Mouse (Mus musculus): ENCODE measurements at regions not wholly inside any gene's neighbourhood (a gene's known extent, or its start where the extent isn't known, plus 50 kb on each side); places are given as distances from the start of the nearest gene placed in this dataset.

GRCm38 (mm10) chr4:153542631-153543031 lies 60.0 kb upstream of the Ajap1 start:
- H3K27ac ChIP-seq (replicated peaks): no peak overlapping the region
- ATAC-seq (ENCODE audit: low FRiP score, low read depth): no peak
- peaks cover 28% of the 10 kb centered on the region for H3K4me1 ChIP-seq (replicated peaks)
- 79% methylated on average over 13 of the region's 13 CpGs for WGBS
- H3K9ac ChIP-seq: no peak overlapping the region
- no peaks in the 10 kb centered on the region for H3K36me3 ChIP-seq
- H3K4me3 ChIP-seq: no peak overlapping the region
- H3K27me3 ChIP-seq: no peaks in the 10 kb centered on the region
- H3K9me3 ChIP-seq: no peaks in the 10 kb centered on the region
- H3K4me2 ChIP-seq: no peak overlapping the region

DNA sequence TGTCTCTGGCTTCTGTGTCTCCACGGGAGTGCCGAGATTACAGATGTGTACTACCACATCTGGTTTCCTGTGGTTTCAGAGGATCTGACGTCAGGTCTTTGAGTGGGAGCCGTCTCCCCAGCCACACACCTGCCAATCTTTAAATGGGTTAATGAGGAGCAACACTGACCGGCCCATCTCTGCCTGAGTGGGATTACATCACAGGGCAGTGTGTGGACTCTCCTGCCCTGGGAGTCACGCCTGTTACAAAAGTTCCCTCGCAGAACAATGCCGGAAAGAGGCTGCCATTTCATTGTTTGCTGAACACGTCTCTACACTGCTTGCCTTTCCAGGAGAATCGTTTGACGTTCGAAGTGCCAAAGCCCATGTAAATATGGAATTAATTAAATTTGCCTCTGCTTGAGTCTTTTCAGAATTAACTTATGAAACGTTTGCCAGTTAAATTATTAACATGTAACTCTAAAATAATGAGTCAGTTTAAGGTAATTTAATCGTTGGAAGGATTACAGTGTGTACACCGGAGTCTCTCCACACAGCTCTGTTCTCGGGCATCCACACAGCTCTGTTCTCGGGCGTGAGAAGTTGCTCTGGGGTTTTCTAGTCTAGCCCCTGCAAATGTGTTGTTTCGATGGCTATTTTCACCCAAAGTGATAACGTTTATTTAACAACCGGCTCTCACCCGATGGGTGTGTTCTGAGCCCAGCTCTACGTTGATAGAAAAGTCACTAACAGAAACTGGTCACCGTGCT lies 61.5 kb upstream of the Ajap1 start:
- Histone ChIP-seq H3K4me2 (no peak overlapping the region), H3K9ac (no peak overlapping the region), H3K4me3 (no peak overlapping the region), H3K27me3 (no peaks in the 10 kb centered on the region), H3K36me3 (no peaks in the 10 kb centered on the region), H3K9me3 (no peaks in the 10 kb centered on the region), H3K27ac (replicated peaks) (no peak overlapping the region), H3K4me1 (replicated peaks) (peaks cover 38% of the 10 kb centered on the region)
- 38% methylated on average over 24 of the region's 24 CpGs for WGBS
- ATAC-seq (ENCODE audit: low FRiP score, low read depth): no peak

DNA sequence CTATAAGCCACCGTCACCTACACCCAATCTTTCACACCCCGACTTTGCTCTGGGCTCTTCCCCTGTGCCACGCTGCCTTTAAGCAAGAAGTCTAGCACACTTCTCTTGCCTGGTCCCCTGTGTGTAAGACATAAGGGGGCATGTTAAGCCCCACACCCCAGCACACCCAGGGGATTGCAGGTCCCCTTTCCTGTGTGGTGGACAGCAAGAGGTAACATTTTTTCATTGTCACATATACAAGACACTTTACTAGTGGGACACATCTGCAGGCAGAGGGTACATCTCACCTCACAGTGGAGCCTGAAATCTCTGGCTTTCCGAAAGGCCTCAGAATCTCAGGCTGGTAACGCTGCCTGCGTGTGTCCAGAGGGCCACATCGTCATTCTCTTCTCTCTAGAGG lies 64.1 kb upstream of the Ajap1 start:
- no peak for ATAC-seq (ENCODE audit: low FRiP score, low read depth)
- no peaks in the 10 kb centered on the region for H3K27me3 ChIP-seq
- no peak overlapping the region for H3K4me2 ChIP-seq
- H3K4me3 ChIP-seq: no peak overlapping the region
- H3K9me3 ChIP-seq: no peaks in the 10 kb centered on the region
- 76% methylated on average over 7 of the region's 7 CpGs for WGBS
- H3K27ac ChIP-seq (replicated peaks): 0 out of 2 replicates have a peak overlapping the region, but pooled peaks have one; percentile 3
- no peak overlapping the region for H3K9ac ChIP-seq
- peaks cover 38% of the 10 kb centered on the region for H3K4me1 ChIP-seq (replicated peaks)
- no peaks in the 10 kb centered on the region for H3K36me3 ChIP-seq

GRCm38 (mm10) chr4:153547111-153547510 lies 64.5 kb upstream of the Ajap1 start:
- no peak for ATAC-seq (ENCODE audit: low FRiP score, low read depth)
- H3K27ac ChIP-seq (replicated peaks): 0 out of 2 replicates have a peak overlapping the region, but pooled peaks have one; percentile 3
- 93% methylated on average over 5 of the region's 5 CpGs for WGBS
- H3K4me1 ChIP-seq (replicated peaks): peaks cover 38% of the 10 kb centered on the region
- no peak overlapping the region for H3K4me2 ChIP-seq
- no peaks in the 10 kb centered on the region for H3K9me3 ChIP-seq
- H3K27me3 ChIP-seq: no peaks in the 10 kb centered on the region
- H3K4me3 ChIP-seq: no peak overlapping the region
- no peak overlapping the region for H3K9ac ChIP-seq
- no peaks in the 10 kb centered on the region for H3K36me3 ChIP-seq

DNA sequence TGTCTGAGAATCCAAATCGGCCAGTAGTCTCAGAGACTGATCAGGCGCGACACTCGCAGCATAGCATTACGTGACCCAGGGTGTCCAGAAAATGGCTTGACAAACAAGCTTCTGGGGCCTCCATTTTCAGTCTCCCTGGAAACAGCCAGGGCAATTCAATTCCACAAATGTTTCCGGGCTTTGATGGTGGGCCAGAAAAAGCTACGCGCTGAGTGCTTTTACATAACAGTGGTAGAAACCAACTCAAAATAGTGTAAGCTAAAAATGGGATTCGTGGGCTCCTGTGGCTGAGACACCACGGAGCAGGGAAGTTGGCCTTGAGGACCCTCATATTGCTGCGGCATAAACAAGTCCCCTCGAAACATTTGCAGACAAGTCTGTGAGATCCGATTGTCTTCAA lies 65.3 kb upstream of the Ajap1 start:
- WGBS: 40% methylated on average over 13 of the region's 13 CpGs
- no peak overlapping the region for H3K4me2 ChIP-seq
- no peak for ATAC-seq (ENCODE audit: low FRiP score, low read depth)
- no peaks in the 10 kb centered on the region for H3K9me3 ChIP-seq
- H3K4me1 ChIP-seq (replicated peaks): peaks cover 38% of the 10 kb centered on the region
- no peak overlapping the region for H3K4me3 ChIP-seq
- no peaks in the 10 kb centered on the region for H3K27me3 ChIP-seq
- no peak overlapping the region for H3K9ac ChIP-seq
- no peaks in the 10 kb centered on the region for H3K36me3 ChIP-seq
- no peak overlapping the region for H3K27ac ChIP-seq (replicated peaks)

DNA sequence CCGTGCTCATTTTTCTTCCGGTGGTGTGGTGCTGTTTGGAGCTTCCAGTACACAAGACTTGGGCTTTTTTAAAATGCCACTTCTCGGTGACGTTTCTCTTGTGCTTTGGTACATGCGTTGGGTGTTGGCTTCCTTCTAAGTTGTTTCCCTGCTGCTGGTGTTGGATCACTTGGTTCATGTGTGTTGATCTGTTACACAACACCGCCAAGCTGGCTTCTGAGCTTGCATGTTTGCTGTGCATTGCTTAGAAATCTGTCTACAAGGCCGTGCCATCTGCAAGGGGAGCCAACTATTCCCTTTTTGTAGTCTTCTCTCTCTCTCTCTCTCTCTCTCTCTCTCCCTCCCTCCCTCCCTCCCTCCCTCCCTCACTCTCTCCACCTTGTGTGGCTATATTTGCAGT lies 68.7 kb upstream of the Ajap1 start:
- no peaks in the 10 kb centered on the region for H3K9me3 ChIP-seq
- peaks cover 2% of the 10 kb centered on the region; the same call in 1 of the 2 replicates for H3K27me3 ChIP-seq
- H3K4me1 ChIP-seq (replicated peaks): peaks cover 16% of the 10 kb centered on the region; the same call in 1 of the 2 replicates
- H3K4me3 ChIP-seq: no peak overlapping the region
- H3K27ac ChIP-seq (replicated peaks): no peak overlapping the region
- H3K36me3 ChIP-seq: no peaks in the 10 kb centered on the region
- H3K9ac ChIP-seq: no peak overlapping the region
- H3K4me2 ChIP-seq: no peak overlapping the region
- no peak for ATAC-seq (ENCODE audit: low FRiP score, low read depth)
- WGBS: 91% methylated on average over 7 of the region's 7 CpGs

GRCm38 (mm10) chr4:153552483-153552882 lies 69.9 kb upstream of the Ajap1 start:
- Histone ChIP-seq H3K9ac (no peak overlapping the region), H3K36me3 (no peaks in the 10 kb centered on the region), H3K9me3 (no peaks in the 10 kb centered on the region), H3K27me3 (peaks cover 2% of the 10 kb centered on the region; the same call in 1 of the 2 replicates), H3K27ac (replicated peaks) (no peak overlapping the region), H3K4me2 (no peak overlapping the region), H3K4me1 (replicated peaks) (peaks cover 11% of the 10 kb centered on the region; the same call in 1 of the 2 replicates), H3K4me3 (no peak overlapping the region)
- ATAC-seq (ENCODE audit: low FRiP score, low read depth): no peak
- WGBS: 45% methylated on average over 4 of the region's 4 CpGs

- Histone ChIP-seq H3K9me3 (no peaks in the 10 kb centered on the region), H3K9ac (no peak overlapping the region), H3K4me3 (no peak overlapping the region), H3K27me3 (peaks cover 2% of the 10 kb centered on the region; the same call in 1 of the 2 replicates), H3K36me3 (no peaks in the 10 kb centered on the region), H3K4me1 (replicated peaks) (peaks cover 6% of the 10 kb centered on the region), H3K27ac (replicated peaks) (no peak overlapping the region), H3K4me2 (no peak overlapping the region)
- 76% methylated on average over 19 of the region's 19 CpGs for WGBS
- ATAC-seq (ENCODE audit: low FRiP score, low read depth): no peak
These were observed 75.4 kb upstream of the Ajap1 start for GRCm38 (mm10) chr4:153557812-153558608.

- Histone ChIP-seq H3K27me3 (peaks cover under 1% of the 10 kb centered on the region; the same call in 1 of the 2 replicates), H3K9ac (no peak overlapping the region), H3K27ac (replicated peaks) (no peak overlapping the region), H3K36me3 (no peaks in the 10 kb centered on the region), H3K4me2 (no peak overlapping the region), H3K4me3 (no peak overlapping the region), H3K9me3 (no peaks in the 10 kb centered on the region), H3K4me1 (replicated peaks) (peaks cover 6% of the 10 kb centered on the region)
- no peak for ATAC-seq (ENCODE audit: low FRiP score, low read depth)
- 69% methylated on average over 4 of the region's 4 CpGs for WGBS
These were observed 77.0 kb upstream of the Ajap1 start for GRCm38 (mm10) chr4:153559568-153559967.

- WGBS: 46% methylated on average over 11 of the region's 11 CpGs
- Histone ChIP-seq H3K27ac (replicated peaks) (no peak overlapping the region), H3K9me3 (no peaks in the 10 kb centered on the region)
These were observed 77.6 kb upstream of the Ajap1 start for GRCm38 (mm10) chr4:153560193-153560592.

DNA sequence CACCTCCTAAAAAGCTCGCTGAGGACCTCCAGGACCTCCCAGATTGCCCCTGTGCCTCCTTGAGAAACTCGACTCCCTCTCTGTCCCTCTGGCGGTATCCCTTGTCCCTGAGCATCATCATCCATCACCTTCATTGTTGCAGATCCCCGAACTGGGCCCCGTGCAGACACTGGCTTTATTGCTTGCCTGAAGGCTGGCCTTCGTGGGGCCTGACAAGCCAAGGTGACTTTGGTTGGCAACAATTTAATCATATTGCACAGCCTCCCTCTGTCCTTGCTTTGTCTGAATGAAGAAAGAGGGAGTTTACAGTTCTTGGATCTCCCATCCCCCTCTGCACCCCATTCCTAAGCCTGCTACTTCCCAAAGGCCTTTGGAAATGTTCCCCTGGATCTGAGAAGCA lies 78.3 kb upstream of the Ajap1 start:
- Histone ChIP-seq H3K9me3 (no peaks in the 10 kb centered on the region), H3K27me3 (no peaks in the 10 kb centered on the region), H3K4me3 (no peak overlapping the region), H3K9ac (no peak overlapping the region), H3K36me3 (no peaks in the 10 kb centered on the region), H3K4me2 (no peak overlapping the region), H3K27ac (replicated peaks) (no peak overlapping the region), H3K4me1 (replicated peaks) (peaks cover 6% of the 10 kb centered on the region)
- ATAC-seq (ENCODE audit: low FRiP score, low read depth): no peak
- 27% methylated on average over 6 of the region's 6 CpGs for whole genome bisulfite sequencing

More at GRCm38 (mm10) chr4:153560193-153560592, 77.6 kb upstream of the Ajap1 start:
- Histone ChIP-seq H3K27me3 (no peaks in the 10 kb centered on the region), H3K4me3 (no peak overlapping the region), H3K36me3 (no peaks in the 10 kb centered on the region), H3K4me2 (no peak overlapping the region), H3K9ac (no peak overlapping the region), H3K4me1 (replicated peaks) (peaks cover 6% of the 10 kb centered on the region)
- ATAC-seq (ENCODE audit: low FRiP score, low read depth): no peak

DNA sequence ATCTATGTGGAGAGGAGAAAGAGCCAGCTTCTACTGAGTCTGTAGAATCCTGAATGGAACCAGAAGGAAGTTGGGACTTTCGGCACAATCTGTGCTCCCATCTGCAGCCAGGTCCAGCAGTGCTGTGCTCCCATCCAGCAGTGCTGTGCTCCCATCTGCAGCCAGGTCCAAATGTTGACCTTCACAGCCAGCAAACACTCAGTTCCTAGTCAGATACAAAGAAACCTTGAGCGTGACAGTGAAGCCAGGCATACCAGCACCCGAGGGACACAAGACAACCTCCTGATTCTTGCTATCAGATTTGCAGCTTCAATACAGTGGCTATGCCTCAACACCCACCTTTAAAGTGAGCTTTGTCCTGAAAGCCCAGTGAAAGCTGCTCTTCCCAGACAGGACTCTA lies 79.4 kb upstream of the Ajap1 start:
- Histone ChIP-seq H3K27ac (replicated peaks) (no peak overlapping the region), H3K4me1 (replicated peaks) (peaks cover 6% of the 10 kb centered on the region), H3K4me3 (no peak overlapping the region), H3K36me3 (no peaks in the 10 kb centered on the region), H3K9ac (no peak overlapping the region), H3K27me3 (no peaks in the 10 kb centered on the region), H3K4me2 (no peak overlapping the region), H3K9me3 (no peaks in the 10 kb centered on the region)
- ATAC-seq (ENCODE audit: low FRiP score, low read depth): no peak
- 85% methylated on average over 3 of the region's 3 CpGs for WGBS
